Mouse (Mus musculus): ENCODE measurements at regions not wholly inside any gene's neighbourhood (a gene's known extent, or its start where the extent isn't known, plus 50 kb on each side); places are given as distances from the start of the nearest gene placed in this dataset.

DNA sequence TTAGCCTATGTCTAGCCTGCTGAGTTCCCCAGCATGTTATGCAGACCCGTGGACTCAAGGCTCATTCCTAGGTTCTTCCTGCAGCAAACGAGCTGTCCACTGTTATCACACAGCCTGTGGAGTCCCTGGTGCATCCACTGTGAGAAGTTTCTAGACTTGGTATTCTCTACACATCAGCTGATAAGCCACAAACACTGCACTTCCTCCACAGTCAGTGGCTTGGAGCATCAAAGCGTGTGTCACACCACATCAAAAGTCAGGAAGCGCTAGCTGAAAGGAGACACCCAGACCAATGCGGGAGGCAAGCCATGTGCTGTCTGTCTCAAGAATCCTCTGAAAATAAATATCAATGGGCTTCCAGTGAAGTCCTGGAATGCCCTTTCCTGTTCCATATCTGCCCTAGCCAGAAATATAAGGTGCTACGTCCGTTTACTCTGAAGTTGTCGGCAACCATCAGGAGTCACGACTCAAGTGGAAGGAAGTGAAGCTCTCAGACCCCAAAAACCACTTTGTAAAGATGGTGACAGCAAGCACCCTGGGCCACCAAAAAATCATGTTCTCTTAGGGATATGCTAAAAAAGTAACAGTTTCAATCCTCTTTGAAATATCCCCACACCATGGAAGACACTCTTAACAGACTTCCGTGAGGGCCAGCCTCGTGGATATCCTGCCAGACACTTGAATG lies 227.7 kb downstream of the Adgrl2 start:
- TF ChIP-seq POLR2A (IDR thresholded peaks at IDR 0.05; ENCODE audit: insufficient read depth, low read length) (no peak), CTCF (IDR thresholded peaks at IDR 0.05; ENCODE audit: low read depth, low read length) (no peak), EP300 (IDR thresholded peaks at IDR 0.05; ENCODE audit: insufficient read depth, low read depth, low read length) (no peak)

Data from ES-Bruce4 (cell line).